Mouse (Mus musculus): ENCODE results near the gene Zfp184. TPM values are rescaled to one million over a fixed set of nuclear protein-coding genes. Genes with fewer than 3 reads are reported as not detected.
"Not testable (repeated sequence)": the region's sequence is repeated elsewhere in the genome, so short reads cannot be mapped to it uniquely, and the experiment has no call there.

Gene Zfp184
- not detected in 2 replicates for polyA plus RNA-seq (2012; ENCODE audit: insufficient read depth, insufficient read length, low replicate concordance, missing spikeins)

DNA sequence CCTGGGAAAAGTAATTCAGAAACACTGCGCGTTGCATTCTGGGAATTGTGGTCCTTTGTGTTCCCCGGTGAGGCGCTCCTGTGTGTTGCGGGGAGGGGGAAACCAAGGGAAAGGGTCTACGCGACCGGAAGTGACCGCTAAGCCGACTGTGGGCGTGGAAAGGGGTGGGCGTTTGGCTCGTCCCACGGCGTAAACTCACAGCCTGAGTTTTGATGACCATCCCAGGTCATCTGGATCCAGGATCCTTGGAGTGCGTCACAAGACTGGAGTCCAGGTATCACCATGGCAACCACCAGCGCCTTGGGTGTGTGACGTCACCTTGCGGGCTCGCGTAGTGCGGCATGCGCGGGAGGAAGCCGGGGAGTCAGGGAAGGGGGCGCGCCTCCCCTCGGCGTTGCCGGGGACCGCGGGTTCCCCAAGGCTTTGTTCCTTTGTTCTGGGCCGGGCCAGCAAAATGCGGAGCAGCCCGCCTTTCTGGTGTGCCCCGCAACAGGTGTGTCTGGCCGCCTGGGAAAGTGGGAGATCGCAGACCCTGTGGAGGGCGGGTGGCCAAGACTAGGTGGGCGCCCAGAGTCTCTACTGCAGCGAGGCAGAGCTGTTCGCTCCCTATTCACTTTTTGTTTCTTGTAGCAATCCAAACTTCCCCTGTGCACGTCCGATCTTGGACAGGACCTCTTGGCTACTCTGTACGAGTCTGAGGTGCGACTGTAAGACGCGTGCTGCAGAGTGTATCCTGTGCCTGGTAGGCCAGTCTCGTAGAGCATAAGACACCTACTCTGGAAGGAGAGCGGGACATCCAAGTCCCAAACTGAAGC, at the start of gene Zfp184:
Gene Zfp184, plus strand, starts transcription at position 169 of the 815 bp plus-strand sequence.
- peaks cover 5% of the 10 kb centered on the region; the same call in 1 of the 2 replicates for H3K4me1 ChIP-seq (ENCODE audit: control insufficient read depth, insufficient read depth, low read length)
- peak within 1 kb of the TSS; percentile 83 for H3K4me3 ChIP-seq (ENCODE audit: insufficient read depth, low read depth, low read length)
- WGBS = under 1% methylated on average over 50 of the region's 50 CpGs
- H3K27ac ChIP-seq (ENCODE audit: insufficient read depth, low read depth, low read length) = no peak within 1 kb of the TSS
- TF ChIP-seq POLR2A (IDR thresholded peaks at IDR 0.05; ENCODE audit: insufficient read depth, low read depth, low read length) (no peak), CTCF (IDR thresholded peaks at IDR 0.05; ENCODE audit: insufficient read depth, low read depth, low read length) (no peak)

DNA sequence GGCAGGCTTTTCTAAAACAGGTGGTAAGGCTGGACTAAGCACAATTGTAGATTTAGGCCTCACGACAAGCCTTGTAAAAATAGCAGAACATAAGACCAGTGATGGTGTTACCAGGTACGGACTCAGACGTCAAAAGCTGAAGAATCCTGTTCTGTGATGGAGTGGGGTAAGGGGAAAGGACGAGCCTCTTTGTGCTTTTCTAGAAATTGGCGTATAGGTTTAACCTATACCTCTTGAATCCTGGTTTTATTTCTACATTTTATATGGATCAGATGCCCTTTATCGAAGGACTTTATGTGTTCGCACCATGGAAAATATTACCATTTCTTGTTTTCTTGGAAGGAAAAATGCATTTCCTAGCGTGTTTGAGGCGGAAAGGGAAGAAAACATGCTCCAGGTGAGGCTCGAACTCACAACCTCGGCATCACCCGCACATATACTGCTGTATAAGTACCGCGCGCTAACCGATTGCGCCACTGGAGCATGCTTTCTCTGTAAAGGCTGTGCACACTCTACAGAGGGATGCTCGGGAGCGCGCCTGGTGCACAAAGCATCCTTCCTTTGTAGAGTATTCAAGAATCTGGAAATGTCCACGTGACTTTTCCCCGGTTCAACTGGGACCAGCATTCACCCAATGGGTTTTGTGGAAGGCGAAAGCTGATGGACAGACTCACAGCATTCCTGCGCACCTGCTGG, 48.2 kb upstream of the Zfp184 start:
- Histone ChIP-seq H3K27ac (ENCODE audit: insufficient read depth, low read depth, low read length) (no peak overlapping the region), H3K4me1 (ENCODE audit: control insufficient read depth, insufficient read depth, low read length) (no peaks in the 10 kb centered on the region), H3K4me3 (ENCODE audit: insufficient read depth, low read depth, low read length) (peak overlapping the region; percentile 80)
- no peak for TF ChIP-seq POLR2A (IDR thresholded peaks at IDR 0.05; ENCODE audit: insufficient read depth, low read depth, low read length)
- WGBS = 10% methylated on average over 24 of the region's 24 CpGs

DNA sequence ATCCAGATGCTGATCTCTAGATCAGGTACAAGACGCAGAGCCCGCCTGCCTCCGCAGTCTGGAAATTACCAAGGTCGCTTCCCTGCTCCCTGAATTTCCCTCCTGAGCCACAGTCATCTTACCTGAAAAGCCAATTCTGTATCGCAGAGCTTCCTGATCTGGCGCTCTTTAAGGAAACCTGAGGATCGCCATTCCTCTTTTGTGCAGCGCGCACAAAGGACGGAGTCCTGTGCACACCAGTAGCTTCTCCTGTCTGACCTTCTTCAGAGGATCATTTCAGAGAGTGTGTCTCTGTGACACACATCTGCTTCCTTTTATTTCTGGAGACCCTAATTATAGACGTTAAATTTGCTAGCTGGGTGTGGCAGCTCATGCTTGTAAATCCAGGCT, 47.7 kb upstream of the Zfp184 start:
- WGBS = 3% methylated on average over 11 of the region's 11 CpGs
- TF ChIP-seq CTCF (IDR thresholded peaks at IDR 0.05; ENCODE audit: insufficient read depth, low read depth, low read length) (no peak), POLR2A (IDR thresholded peaks at IDR 0.05; ENCODE audit: insufficient read depth, low read depth, low read length) (no peak)
- Histone ChIP-seq H3K4me3 (ENCODE audit: insufficient read depth, low read depth, low read length) (peak overlapping the region; percentile 80), H3K4me1 (ENCODE audit: control insufficient read depth, insufficient read depth, low read length) (no peaks in the 10 kb centered on the region), H3K27ac (ENCODE audit: insufficient read depth, low read depth, low read length) (no peak overlapping the region)

DNA sequence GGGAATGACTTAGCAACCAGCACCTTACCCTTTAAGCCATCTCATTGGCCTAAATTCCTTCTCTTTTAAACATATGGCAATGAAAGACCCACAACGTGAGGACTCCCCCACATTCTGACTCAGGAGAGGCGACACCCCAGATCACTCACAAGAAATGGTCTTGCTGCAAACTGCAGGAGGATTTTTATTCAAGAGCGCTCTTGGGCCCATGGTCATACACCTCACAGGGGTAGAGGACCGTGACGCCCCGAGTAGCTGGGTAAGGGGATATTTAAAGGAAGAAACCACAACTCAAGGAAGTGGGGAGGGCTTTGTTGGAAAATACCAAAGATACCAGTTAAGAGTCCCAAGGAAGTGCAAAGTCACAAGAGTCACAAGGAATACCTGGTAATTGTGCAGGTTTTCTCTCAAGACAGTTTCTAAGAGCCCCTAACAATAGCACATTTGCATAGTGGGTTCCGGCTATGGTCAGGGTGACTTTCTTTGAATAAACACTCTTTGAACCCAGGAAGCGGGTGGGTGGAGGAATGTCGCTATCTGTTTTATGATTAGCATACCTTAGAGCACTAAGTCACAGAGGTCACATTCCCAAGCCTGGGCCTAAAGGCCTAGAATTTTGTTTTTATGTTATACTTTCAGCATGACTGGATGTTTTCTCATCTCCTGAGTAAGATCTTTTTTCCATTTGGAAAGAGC, 43.9 kb upstream of the Zfp184 start:
- not testable (repeated sequence) for H3K4me1 ChIP-seq (ENCODE audit: control insufficient read depth, insufficient read depth, low read length); H3K27ac ChIP-seq (ENCODE audit: insufficient read depth, low read depth, low read length); H3K4me3 ChIP-seq (ENCODE audit: insufficient read depth, low read depth, low read length)
- WGBS = 94% methylated on average over 9 of the region's 9 CpGs

DNA sequence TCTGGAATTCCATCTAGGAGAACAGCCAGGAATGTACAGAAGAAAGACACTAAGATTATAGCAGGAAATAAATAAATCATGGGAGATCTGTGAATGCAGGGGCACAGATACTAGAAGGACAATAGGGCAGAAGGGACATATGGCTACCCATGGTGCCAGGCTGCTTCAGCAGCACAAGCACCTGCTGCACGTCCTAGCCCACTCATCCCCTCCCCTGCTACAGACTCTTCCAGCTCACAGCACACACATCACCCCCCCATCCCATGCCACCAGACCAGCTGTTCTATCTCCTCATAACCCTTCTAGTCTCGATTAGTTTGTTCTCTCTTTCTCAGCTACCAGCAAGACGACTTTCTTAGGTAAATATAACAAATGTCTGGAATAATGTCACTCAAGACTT, 41.4 kb upstream of the Zfp184 start:
- TF ChIP-seq POLR2A (IDR thresholded peaks at IDR 0.05; ENCODE audit: insufficient read depth, low read depth, low read length) (no peak), CTCF (IDR thresholded peaks at IDR 0.05; ENCODE audit: insufficient read depth, low read depth, low read length) (no peak)
- 68% methylated on average over 3 of the region's 3 CpGs for WGBS

DNA sequence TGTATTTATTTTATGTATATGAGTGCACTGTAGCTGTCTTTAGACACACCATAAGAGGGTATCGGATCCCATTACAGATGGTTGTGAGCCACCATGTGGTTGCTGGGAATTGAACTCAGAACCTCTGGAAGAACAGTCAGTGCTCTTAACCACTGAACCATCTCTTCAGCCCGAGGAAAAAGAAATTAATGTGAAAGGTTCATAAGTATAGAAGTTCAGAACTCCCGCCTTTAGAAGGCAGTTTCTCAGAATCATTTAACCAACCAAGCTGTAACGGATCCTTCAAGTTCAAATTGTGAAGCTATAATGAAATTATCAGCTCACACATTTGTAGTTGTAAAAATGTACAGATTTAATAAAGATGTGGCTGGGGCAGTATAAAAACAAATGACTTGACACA, 40.8 kb upstream of the Zfp184 start:
- not testable (repeated sequence) for H3K4me1 ChIP-seq (ENCODE audit: control insufficient read depth, insufficient read depth, low read length); H3K27ac ChIP-seq (ENCODE audit: insufficient read depth, low read depth, low read length); H3K4me3 ChIP-seq (ENCODE audit: insufficient read depth, low read depth, low read length)
- 78% methylated on average over 4 of the region's 4 CpGs for WGBS

More for the DNA sequence above, 41.4 kb upstream of the Zfp184 start:
- Histone ChIP-seq H3K4me3 (ENCODE audit: insufficient read depth, low read depth, low read length) (no peak overlapping the region), H3K27ac (ENCODE audit: insufficient read depth, low read depth, low read length) (no peak overlapping the region), H3K4me1 (ENCODE audit: control insufficient read depth, insufficient read depth, low read length) (no peaks in the 10 kb centered on the region)

DNA sequence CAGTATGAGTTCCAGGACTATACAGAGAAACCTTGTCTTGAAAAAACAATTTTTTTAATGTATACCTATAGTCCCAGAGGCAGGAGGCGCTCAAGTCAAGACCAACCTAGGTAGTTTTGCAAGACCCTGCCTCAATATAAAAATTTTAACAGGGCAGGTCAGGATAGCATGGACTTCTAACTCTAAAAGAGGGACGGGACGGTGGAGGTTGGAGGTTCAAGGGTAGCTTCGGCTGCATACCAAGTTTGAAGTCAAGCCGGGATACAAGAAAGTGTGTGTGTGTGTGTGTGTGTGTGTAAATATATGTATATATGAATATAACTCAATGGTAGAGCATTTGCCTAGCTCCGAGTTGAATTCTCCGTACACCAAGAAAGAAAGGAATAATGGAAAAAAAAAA, 38.6 kb upstream of the Zfp184 start:
- Histone ChIP-seq H3K27ac (ENCODE audit: insufficient read depth, low read depth, low read length) (no peak overlapping the region), H3K4me1 (ENCODE audit: control insufficient read depth, insufficient read depth, low read length) (no peaks in the 10 kb centered on the region), H3K4me3 (ENCODE audit: insufficient read depth, low read depth, low read length) (no peak overlapping the region)
- WGBS = 66% methylated on average over 7 of the region's 7 CpGs
- TF ChIP-seq POLR2A (IDR thresholded peaks at IDR 0.05; ENCODE audit: insufficient read depth, low read depth, low read length) (no peak), CTCF (IDR thresholded peaks at IDR 0.05; ENCODE audit: insufficient read depth, low read depth, low read length) (no peak)

DNA sequence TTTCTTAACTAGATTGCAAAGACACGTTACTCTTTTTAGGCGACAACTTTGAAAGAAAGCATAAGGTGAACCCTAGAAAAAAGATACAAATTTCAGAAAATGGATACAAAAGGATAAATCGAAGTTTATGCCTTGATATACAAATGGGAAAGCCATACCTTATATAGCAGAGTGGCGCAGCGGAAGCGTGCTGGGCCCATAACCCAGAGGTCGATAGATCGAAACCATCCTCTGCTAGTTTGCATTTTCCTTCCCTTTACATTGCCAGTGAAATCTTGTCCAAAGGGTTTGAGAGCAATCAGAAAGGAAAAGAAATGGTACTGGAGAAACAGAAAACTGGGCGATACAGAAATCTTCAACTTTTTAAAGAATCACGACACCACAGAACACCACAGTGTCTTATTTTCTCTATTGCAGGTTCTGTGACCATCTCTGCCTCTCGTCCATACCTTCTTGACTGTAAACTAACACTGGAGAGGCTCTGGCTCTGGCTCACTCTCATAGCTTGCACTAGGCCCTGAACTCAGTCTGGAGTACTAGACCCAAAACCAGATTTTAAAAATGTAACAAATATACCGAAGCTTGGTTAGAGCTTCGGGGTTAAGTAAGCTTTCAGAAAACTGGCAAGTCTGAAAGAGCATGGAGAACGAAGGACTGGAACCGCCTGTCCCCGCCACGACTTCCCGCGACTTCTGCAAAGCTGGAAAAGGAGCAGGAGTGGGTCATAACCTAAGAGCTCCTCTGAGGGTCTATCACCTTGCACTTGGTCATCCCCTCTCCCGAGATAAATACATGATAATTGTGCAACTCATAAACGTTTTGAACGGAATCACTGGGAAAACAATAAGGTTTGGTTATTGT, 37.7 kb upstream of the Zfp184 start:
- Histone ChIP-seq H3K4me1 (ENCODE audit: control insufficient read depth, insufficient read depth, low read length) (no peaks in the 10 kb centered on the region), H3K27ac (ENCODE audit: insufficient read depth, low read depth, low read length) (no peak overlapping the region), H3K4me3 (ENCODE audit: insufficient read depth, low read depth, low read length) (no peak overlapping the region)
- 57% methylated on average over 22 of the region's 22 CpGs for WGBS
- no peak for TF ChIP-seq CTCF (IDR thresholded peaks at IDR 0.05; ENCODE audit: insufficient read depth, low read depth, low read length)

DNA sequence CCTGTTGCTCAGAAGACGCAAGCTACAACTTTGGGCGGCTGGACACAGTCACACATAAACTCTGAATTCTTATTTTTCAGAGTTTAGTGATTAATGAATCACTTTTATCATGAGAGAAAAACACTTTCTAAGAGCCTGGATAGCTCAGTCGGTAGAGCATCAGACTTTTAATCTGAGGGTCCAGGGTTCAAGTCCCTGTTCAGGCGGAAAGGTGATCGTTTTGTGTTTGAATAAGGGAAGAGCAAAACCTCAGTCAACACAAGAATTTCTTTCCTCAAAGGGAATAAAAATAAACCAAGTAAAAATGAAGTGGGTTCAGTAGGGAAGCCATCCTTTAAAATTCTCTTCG, 37.1 kb upstream of the Zfp184 start:
- H3K4me1 ChIP-seq (ENCODE audit: control insufficient read depth, insufficient read depth, low read length); H3K27ac ChIP-seq (ENCODE audit: insufficient read depth, low read depth, low read length); H3K4me3 ChIP-seq (ENCODE audit: insufficient read depth, low read depth, low read length): not testable (repeated sequence)
- 61% methylated on average over 6 of the region's 6 CpGs for WGBS
